Mouse (Mus musculus) limb, embryonic 10.5 days (tissue): ENCODE data around the gene Mpz. TPM values are rescaled to one million over a fixed set of nuclear protein-coding genes. Genes with fewer than 3 reads are reported as not detected.

Experiments used
- DNase-seq: peaks from one replicate; pipeline ENCODE4 v3.0.0-alpha.2; 2017; ENCODE audit warnings: low spot score
- H3K27ac ChIP-seq: fragments of 300-500 bp; sonication (generic); 2 replicates; pipeline ENCODE4 v1.5.1; 2016; ENCODE audit warnings: mild to moderate bottlenecking
- H3K27me3 ChIP-seq: fragments of 300-500 bp; sonication (generic); 2 replicates; pipeline ENCODE4 v1.6.1; 2016; ENCODE audit warnings: low read depth, mild to moderate bottlenecking; ENCODE audit not compliant: poor library complexity, severe bottlenecking
- H3K36me3 ChIP-seq: fragments of 300-500 bp; sonication (generic); 2 replicates; pipeline ENCODE4 v1.6.1; 2016; ENCODE audit warnings: mild to moderate bottlenecking, moderate library complexity
- H3K4me1 ChIP-seq: fragments of 300-500 bp; sonication (generic); 2 replicates; pipeline ENCODE4 v1.6.1; 2016
- H3K4me3 ChIP-seq: fragments of 300-500 bp; sonication (generic); 2 replicates; pipeline ENCODE4 v1.5.1; 2016; ENCODE audit warnings: mild to moderate bottlenecking, moderate library complexity
- H3K9me3 ChIP-seq: fragments of 300-500 bp; sonication (generic); replicated peaks from 2 replicates; pipeline ENCODE4 v1.6.1; 2016; ENCODE audit warnings: mild to moderate bottlenecking
- WGBS: fragments of 180-500 bp; shearing (Covaris S2); methylation state at CpG from one replicate; pipeline ENCODE4 v1.1.7; 2016; 5-methylcytosine and 5-hydroxymethylcytosine counted together
- polyA plus RNA-seq: library from polyadenylated mRNA; unstranded; fragments of >200 nt; fragmentation: Nextera tagmentation; extraction: Ambion mirVana; gene quantifications from 2 replicates; pipeline ENCODE4 v1.2.1, GENCODE M21; 2016

Mpz gene
- polyA plus RNA-seq, 1 experiment from 2014 or later: 0.44 TPM

GRCm38 (mm10) chr1:171195046-171195822 is 44.7 kb downstream of the Mpz start:
- no peak overlapping the region; the same call in 1 of the 2 replicates for H3K27ac ChIP-seq
- DNase-seq: peak; percentile 38
- H3K9me3 ChIP-seq: no peaks in the 10 kb centered on the region
- H3K4me1 ChIP-seq: peaks cover 35% of the 10 kb centered on the region
- H3K27me3 ChIP-seq: peaks cover 90% of the 10 kb centered on the region
- 4% methylated on average over 20 of the region's 20 CpGs for WGBS
- peak overlapping the region; percentile 65 for H3K4me3 ChIP-seq
- H3K36me3 ChIP-seq: no peaks in the 10 kb centered on the region

DNA sequence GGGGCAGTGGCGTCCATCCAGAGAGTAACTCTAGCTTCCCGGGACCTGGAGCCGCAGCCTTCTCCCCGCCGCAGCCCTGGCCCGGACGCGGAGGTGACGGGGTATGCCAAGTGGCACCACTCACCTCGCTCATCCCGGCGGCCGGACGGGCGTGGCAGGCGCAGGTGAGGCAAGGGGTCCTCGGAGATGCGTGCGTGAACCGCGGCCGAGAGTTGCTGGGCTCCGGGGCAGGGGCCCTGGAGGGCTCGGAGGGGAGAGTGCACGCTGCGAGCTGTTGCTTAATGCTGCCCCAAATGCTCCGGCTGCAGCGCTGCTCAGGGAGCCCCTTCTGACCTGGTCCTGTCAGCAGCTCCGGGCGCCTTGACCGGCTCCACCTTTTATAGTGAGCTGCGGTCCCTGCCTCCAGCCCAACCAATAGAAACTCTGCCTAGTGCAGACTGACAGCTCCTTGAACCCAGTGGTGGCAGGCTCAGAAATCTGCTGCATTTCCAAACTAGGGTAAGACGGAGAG is 45.4 kb downstream of the Mpz start, which contains the start of gene Pcp4l1:
Gene Pcp4l1, minus strand, starts transcription at position 382 of the 511 bp plus-strand sequence.
- DNase-seq: peak; percentile 72
- WGBS: under 1% methylated on average over 33 of the region's 33 CpGs
- Histone ChIP-seq H3K27me3 (peaks cover 83% of the 10 kb centered on the region), H3K36me3 (no peaks in the 10 kb centered on the region), H3K9me3 (no peaks in the 10 kb centered on the region), H3K4me1 (peaks cover 35% of the 10 kb centered on the region), H3K27ac (peak within 1 kb of the TSS; percentile 28; the same call in 1 of the 2 replicates), H3K4me3 (peak within 1 kb of the TSS; percentile 65)

- Histone ChIP-seq H3K36me3 (no peaks in the 10 kb centered on the region), H3K9me3 (no peaks in the 10 kb centered on the region), H3K4me3 (no peak overlapping the region), H3K27ac (no peak overlapping the region), H3K27me3 (peaks cover 47% of the 10 kb centered on the region), H3K4me1 (peaks cover 19% of the 10 kb centered on the region)
- 36% methylated on average over 1 of the region's 1 CpGs for WGBS
- no peak for DNase-seq
Observed at GRCm38 (mm10) chr1:171199532-171199931, 49.0 kb downstream of the Mpz start.

DNA sequence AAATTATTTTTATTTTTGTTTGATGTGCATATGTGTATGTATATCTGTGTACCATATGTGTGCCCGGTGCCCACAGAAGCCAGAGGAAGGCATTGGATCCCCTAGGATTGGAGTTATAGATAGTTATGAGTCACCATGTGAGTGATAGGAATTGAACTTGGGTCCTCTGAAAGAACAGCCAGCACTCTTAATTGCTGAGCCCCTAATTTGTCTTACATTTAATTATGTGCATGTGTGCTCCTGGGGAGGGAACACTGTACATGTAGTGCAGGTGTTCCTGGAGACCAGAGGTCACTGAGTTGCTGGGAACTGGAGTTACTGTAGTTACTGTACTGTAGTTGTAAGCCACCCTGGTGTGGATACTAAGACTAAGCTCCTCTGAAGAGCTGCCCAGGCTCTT is 50.3 kb downstream of the Mpz start:
- Histone ChIP-seq H3K36me3 (no peaks in the 10 kb centered on the region), H3K4me1 (peaks cover 9% of the 10 kb centered on the region), H3K9me3 (no peaks in the 10 kb centered on the region), H3K27me3 (peaks cover 35% of the 10 kb centered on the region), H3K4me3 (no peak overlapping the region), H3K27ac (no peak overlapping the region)
- WGBS: 98% methylated on average over 1 of the region's 1 CpGs
- DNase-seq: no peak

- no peaks in the 10 kb centered on the region for H3K36me3 ChIP-seq
- peaks cover 3% of the 10 kb centered on the region; the same call in 1 of the 2 replicates for H3K4me1 ChIP-seq
- H3K4me3 ChIP-seq: no peak overlapping the region
- peaks cover 6% of the 10 kb centered on the region; the same call in 1 of the 2 replicates for H3K27me3 ChIP-seq
- WGBS: 59% methylated on average over 11 of the region's 11 CpGs
- H3K27ac ChIP-seq: no peak overlapping the region
- no peaks in the 10 kb centered on the region for H3K9me3 ChIP-seq
- no peak for DNase-seq
Observed at GRCm38 (mm10) chr1:171203471-171204248, 53.1 kb downstream of the Mpz start.

GRCm38 (mm10) chr1:171204249-171204644 is 53.7 kb downstream of the Mpz start:
- Histone ChIP-seq H3K4me1 (peaks cover 3% of the 10 kb centered on the region; the same call in 1 of the 2 replicates), H3K27ac (no peak overlapping the region), H3K36me3 (no peaks in the 10 kb centered on the region), H3K27me3 (0 out of 2 replicates have a peak, but pooled peaks cover under 1% of the 10 kb centered on the region), H3K4me3 (no peak overlapping the region), H3K9me3 (no peaks in the 10 kb centered on the region)
- no peak for DNase-seq
- WGBS: 41% methylated on average over 7 of the region's 7 CpGs

- Histone ChIP-seq H3K9me3 (no peaks in the 10 kb centered on the region), H3K4me3 (no peak overlapping the region), H3K27ac (no peak overlapping the region), H3K36me3 (no peaks in the 10 kb centered on the region), H3K27me3 (no peaks in the 10 kb centered on the region), H3K4me1 (peaks cover 3% of the 10 kb centered on the region; the same call in 1 of the 2 replicates)
- WGBS: 81% methylated on average over 6 of the region's 6 CpGs
- no peak for DNase-seq
Observed at GRCm38 (mm10) chr1:171205704-171206493, 55.4 kb downstream of the Mpz start.

- Histone ChIP-seq H3K27me3 (no peaks in the 10 kb centered on the region), H3K9me3 (no peaks in the 10 kb centered on the region), H3K36me3 (no peaks in the 10 kb centered on the region), H3K4me3 (no peak overlapping the region), H3K4me1 (no peaks in the 10 kb centered on the region), H3K27ac (no peak overlapping the region)
- no peak for DNase-seq
- 40% methylated on average over 4 of the region's 4 CpGs for WGBS
Observed at GRCm38 (mm10) chr1:171209409-171209808, 58.9 kb downstream of the Mpz start.

Other genes with a start within 250 kb of the Mpz start
- gene Fcrlb, start 237.8 kb upstream of the Mpz start, polyA plus RNA-seq: not detected in 2 replicates
- not detected in 2 replicates for gene Fcrla, start 223.1 kb upstream of the Mpz start, polyA plus RNA-seq
- gene Fcgr2b, start 174.2 kb upstream of the Mpz start, polyA plus RNA-seq: 0.19 TPM in 1 of 2 replicates, not detected in the other
- gene Fcgr4, start 131.8 kb upstream of the Mpz start, polyA plus RNA-seq: 0.11 TPM in 1 of 2 replicates, not detected in the other
- gene Fcgr3, start 85.8 kb upstream of the Mpz start, polyA plus RNA-seq: 3.0 and 3.3 TPM in 2 replicates
- gene Cfap126, start 36.8 kb upstream of the Mpz start, polyA plus RNA-seq: 1.0 and 1.1 TPM in 2 replicates
- 250 and 257 TPM in 2 replicates for gene Sdhc, start 108 bp upstream of the Mpz start, polyA plus RNA-seq
- 1.7 and 1.9 TPM in 2 replicates for gene Pcp4l1, start 45.6 kb downstream of the Mpz start, polyA plus RNA-seq
- 0.23 and 0.34 TPM in 2 replicates for gene Nr1i3, start 63.3 kb downstream of the Mpz start, polyA plus RNA-seq
- 32.2 and 32.5 TPM in 2 replicates for gene Tomm40l, start 71.8 kb downstream of the Mpz start, polyA plus RNA-seq
- 1.9 and 2.6 TPM in 2 replicates for gene Apoa2, start 74.3 kb downstream of the Mpz start, polyA plus RNA-seq
- gene Fcer1g, start 83.7 kb downstream of the Mpz start, polyA plus RNA-seq: 6.4 and 10.7 TPM in 2 replicates
- gene Adamts4, start 99.7 kb downstream of the Mpz start, polyA plus RNA-seq: 7.3 and 10.5 TPM in 2 replicates
- gene Ndufs2, start 100.7 kb downstream of the Mpz start, polyA plus RNA-seq: 308 and 312 TPM in 2 replicates
- 69.0 and 75.1 TPM in 2 replicates for gene B4galt3, start 119.6 kb downstream of the Mpz start, polyA plus RNA-seq
- gene Ppox, start 130.5 kb downstream of the Mpz start, polyA plus RNA-seq: 48.4 and 62.3 TPM in 2 replicates
- 107 and 125 TPM in 2 replicates for gene Usp21, start 137.3 kb downstream of the Mpz start, polyA plus RNA-seq
- gene Ufc1, start 144.3 kb downstream of the Mpz start, polyA plus RNA-seq: 99.6 and 101 TPM in 2 replicates
- 44.3 and 50.5 TPM in 2 replicates for gene Dedd, start 178.4 kb downstream of the Mpz start, polyA plus RNA-seq
- 32.8 and 36.3 TPM in 2 replicates for gene Nit1, start 194.9 kb downstream of the Mpz start, polyA plus RNA-seq
- 149 TPM in 2 replicates for gene Pfdn2, start 195.0 kb downstream of the Mpz start, polyA plus RNA-seq
- 1.6 and 2.4 TPM in 2 replicates for gene Klhdc9, start 210.1 kb downstream of the Mpz start, polyA plus RNA-seq
- 3.4 and 4.8 TPM in 2 replicates for gene Nectin4, start 219.4 kb downstream of the Mpz start, polyA plus RNA-seq
- 0.56 and 0.69 TPM in 2 replicates for gene Arhgap30, start 238.2 kb downstream of the Mpz start, polyA plus RNA-seq